Mouse (Mus musculus): ENCODE results near the gene Rhog.
"Not testable (repeated sequence)": the region's sequence is repeated elsewhere in the genome, so short reads cannot be mapped to it uniquely, and the experiment has no call there.

Rhog gene

GRCm38 (mm10) chr7:102255954-102256353 lies at the start of gene Rhog:
Rhog (minus strand) TSS chr7:102256054.
- no peak for ATAC-seq (ENCODE audit: low TSS enrichment)

GRCm38 (mm10) chr7:102305596-102305995 lies 49.7 kb upstream of the Rhog start:
- ATAC-seq (ENCODE audit: low TSS enrichment): no peak

GRCm38 (mm10) chr7:102302471-102302870 lies 46.6 kb upstream of the Rhog start:
- ATAC-seq (ENCODE audit: low TSS enrichment): no peak

GRCm38 (mm10) chr7:102300761-102301160 lies 44.9 kb upstream of the Rhog start:
- no peak for ATAC-seq (ENCODE audit: low TSS enrichment)

- no peak for ATAC-seq (ENCODE audit: low TSS enrichment)
Observed at GRCm38 (mm10) chr7:102293234-102293633, 37.4 kb upstream of the Rhog start.

- no peak for ATAC-seq (ENCODE audit: low TSS enrichment)
Observed at GRCm38 (mm10) chr7:102292228-102292627, 36.4 kb upstream of the Rhog start.

GRCm38 (mm10) chr7:102289466-102289865 lies 33.6 kb upstream of the Rhog start:
- no peak for ATAC-seq (ENCODE audit: low TSS enrichment)

- peak; percentile 78; the same call in 1 of the 2 replicates for ATAC-seq (ENCODE audit: low TSS enrichment)
Observed at GRCm38 (mm10) chr7:102282261-102282660, 26.4 kb upstream of the Rhog start.

- ATAC-seq (ENCODE audit: low TSS enrichment): no peak
Observed at GRCm38 (mm10) chr7:102281403-102281802, 25.5 kb upstream of the Rhog start.

GRCm38 (mm10) chr7:102272422-102272948 lies 16.6 kb upstream of the Rhog start:
- no peak for ATAC-seq (ENCODE audit: low TSS enrichment)

- ATAC-seq (ENCODE audit: low TSS enrichment): no peak; the same call in 1 of the 2 replicates
Observed at GRCm38 (mm10) chr7:102268395-102268748, 12.5 kb upstream of the Rhog start.

- ATAC-seq (ENCODE audit: low TSS enrichment): peak; percentile 71
Observed at GRCm38 (mm10) chr7:102267601-102268394, 11.9 kb upstream of the Rhog start, which contains the start of gene Stim1. Stim1 (plus strand) TSS chr7:102267806.

- peak; percentile 87 for ATAC-seq (ENCODE audit: low TSS enrichment)
Observed at GRCm38 (mm10) chr7:102267113-102267579, 11.3 kb upstream of the Rhog start.

GRCm38 (mm10) chr7:102266401-102267042 lies 10.7 kb upstream of the Rhog start:
- peak; percentile 16; the same call in 1 of the 2 replicates for ATAC-seq (ENCODE audit: low TSS enrichment)

- ATAC-seq (ENCODE audit: low TSS enrichment): not testable (repeated sequence)
Observed at GRCm38 (mm10) chr7:102266021-102266400, 10.2 kb upstream of the Rhog start.

- ATAC-seq (ENCODE audit: low TSS enrichment): no peak
Observed at GRCm38 (mm10) chr7:102263020-102263419, 7.2 kb upstream of the Rhog start.

GRCm38 (mm10) chr7:102260518-102260917 lies 4.7 kb upstream of the Rhog start:
- ATAC-seq (ENCODE audit: low TSS enrichment): no peak

GRCm38 (mm10) chr7:102259716-102260479 lies 4.0 kb upstream of the Rhog start:
- ATAC-seq (ENCODE audit: low TSS enrichment): no peak

- no peak; the same call in 1 of the 2 replicates for ATAC-seq (ENCODE audit: low TSS enrichment)
Observed at GRCm38 (mm10) chr7:102258753-102259152, 2.9 kb upstream of the Rhog start.

- ATAC-seq (ENCODE audit: low TSS enrichment): peak; percentile 81
Observed at GRCm38 (mm10) chr7:102258189-102258588, 2.3 kb upstream of the Rhog start.

GRCm38 (mm10) chr7:102256636-102257035 lies 782 bp upstream of the Rhog start:
- ATAC-seq (ENCODE audit: low TSS enrichment): no peak

- ATAC-seq (ENCODE audit: low TSS enrichment): no peak
Observed at GRCm38 (mm10) chr7:102253631-102254030, 2.2 kb downstream of the Rhog start.
